Mouse (Mus musculus) gastrocnemius, adult 8-10 months (tissue): ENCODE measurements around the gene Stx4a. TPM values are rescaled to one million over a fixed set of nuclear protein-coding genes. Genes with fewer than 3 reads are reported as not detected.
"Not testable (repeated sequence)": the region's sequence is repeated elsewhere in the genome, so short reads cannot be mapped to it uniquely, and the experiment has no call there.

ENCODE experiments used
- DNase-seq, 2 experiments: peaks; one replicate each; pipeline ENCODE4 v3.0.0; 2022; ENCODE audit warnings: low spot score in 2 of 2
- total RNA-seq, 4 experiments: library from RNA; stranded (reverse); gene quantifications; 2 replicates each; pipeline ENCODE4 v1.2.4; 2022

Gene Stx4a
- total RNA-seq, 4 experiments from 2014 or later: 44.5 to 64.1 (median 50.8) TPM

DNA sequence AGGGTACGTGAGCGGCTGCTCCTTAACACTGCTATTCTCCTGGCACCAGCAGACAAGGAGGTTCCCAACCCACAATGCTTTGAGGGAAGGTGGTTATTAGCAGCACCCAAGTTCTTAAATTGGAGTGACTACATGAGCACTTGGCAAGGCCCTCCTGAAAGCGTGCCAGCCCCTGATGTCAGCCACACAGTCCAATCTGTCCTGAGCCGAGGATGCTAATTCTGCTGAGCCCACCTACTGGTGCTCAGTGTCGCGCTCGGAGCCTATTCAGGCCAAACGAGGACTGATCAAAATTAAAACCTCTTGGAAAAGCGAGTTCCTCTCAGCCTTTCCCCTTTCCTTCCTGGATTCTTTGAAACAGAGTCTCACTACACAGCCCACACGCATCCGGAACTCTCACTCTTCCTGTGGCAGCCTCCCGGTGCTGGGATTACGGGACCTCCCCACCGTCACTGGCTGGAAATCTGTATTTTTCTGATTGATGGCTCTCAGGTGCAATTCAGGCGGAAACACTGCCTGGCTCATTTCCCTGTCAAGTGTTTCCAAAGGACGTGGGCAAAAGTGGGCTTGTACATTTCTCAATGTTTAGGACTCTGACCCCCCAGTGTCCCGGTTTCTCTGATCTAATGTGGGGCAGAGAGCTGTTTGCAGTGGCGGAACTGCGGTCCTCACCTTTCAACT lies 9.7 kb upstream of the Stx4a start:
- DNase-seq: peak; percentile 80 to 85

DNA sequence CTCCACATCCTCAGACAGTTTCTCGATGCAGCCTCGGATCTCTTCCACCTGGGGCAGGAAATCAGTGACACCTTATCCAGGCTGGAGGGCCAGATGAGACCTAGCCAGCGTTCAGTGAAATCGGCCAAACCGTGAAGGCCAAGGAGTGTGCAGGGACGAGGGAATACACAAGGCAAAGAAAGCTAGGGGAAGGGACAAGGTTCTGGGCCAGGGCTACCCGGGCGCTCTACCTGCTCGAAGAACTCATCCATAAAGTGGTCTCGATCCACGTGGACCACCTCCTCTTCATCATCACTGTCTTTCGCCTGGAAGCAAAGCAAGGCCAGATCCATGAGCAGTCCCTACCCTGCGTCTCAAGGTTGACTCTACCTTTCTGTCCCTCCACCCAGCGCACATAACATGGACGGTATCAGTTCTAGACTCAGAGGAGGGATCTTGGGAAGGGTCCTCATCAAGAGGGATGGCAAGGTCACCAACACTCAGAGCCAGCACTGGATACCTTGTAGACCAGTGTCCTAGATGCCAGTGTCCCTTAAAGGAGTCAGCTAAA lies 8.9 kb upstream of the Stx4a start:
- no peak for DNase-seq

DNA sequence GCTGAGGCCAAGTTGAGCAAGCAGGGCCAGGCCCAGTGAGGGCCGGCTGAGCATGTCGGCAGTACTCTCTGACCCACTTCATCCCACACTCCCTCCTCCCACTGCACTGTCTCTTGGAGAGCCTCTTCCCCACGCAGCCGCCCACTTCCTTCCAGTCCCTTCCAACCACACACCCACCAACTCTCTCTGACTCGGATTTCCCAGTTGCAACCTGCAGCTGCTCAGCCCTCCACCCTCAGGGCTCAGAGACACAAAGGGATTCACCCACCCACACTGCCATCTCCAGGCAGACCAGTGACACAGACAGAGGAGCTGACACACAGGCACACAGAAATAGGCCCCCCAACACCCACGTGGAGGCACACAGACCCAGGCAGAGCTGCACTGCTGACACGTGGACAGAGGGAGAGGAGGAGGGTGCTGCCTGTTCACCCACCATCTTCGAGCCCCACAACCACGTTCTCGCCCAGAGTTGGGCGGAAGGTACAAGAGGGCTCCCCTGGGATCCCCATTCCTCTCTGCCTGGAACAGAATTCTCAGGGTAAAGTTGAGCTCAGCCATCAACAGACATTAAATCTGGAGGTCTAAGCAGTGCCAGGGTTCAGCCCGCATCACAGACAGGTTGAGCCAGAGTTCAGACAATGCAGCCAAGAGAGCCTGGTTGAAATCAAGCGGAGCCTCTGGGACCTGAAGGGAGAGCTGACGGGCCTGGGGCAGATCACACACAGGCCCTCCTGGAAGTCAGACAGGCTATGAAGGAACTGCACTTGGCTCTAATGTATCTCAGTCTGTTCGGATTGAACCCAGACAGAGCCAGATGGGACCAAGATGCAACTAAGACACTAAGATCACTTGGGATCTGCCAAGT lies 7.9 kb upstream of the Stx4a start:
- peak; percentile 43 to 50 for DNase-seq

DNA sequence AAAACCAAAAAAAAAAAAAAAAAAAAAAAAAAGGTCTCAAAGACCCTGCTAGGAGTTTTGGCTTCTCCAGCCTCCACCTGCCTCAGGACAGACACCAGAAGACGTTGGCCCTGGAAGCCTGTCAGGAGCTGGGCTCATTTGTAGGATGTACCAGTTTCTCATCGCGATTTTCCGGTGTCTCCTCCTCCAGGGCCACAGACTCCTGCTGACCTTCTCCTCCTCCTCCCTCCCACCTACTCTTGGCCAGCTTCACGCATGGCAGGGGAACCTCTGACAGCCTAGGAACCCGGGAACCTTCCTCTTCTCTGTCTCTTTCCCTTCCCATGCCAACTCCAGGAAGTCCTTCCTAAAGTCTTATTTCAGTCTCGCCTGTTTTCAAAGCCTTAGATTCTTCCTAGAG lies 7.0 kb upstream of the Stx4a start:
- DNase-seq: no peak

DNA sequence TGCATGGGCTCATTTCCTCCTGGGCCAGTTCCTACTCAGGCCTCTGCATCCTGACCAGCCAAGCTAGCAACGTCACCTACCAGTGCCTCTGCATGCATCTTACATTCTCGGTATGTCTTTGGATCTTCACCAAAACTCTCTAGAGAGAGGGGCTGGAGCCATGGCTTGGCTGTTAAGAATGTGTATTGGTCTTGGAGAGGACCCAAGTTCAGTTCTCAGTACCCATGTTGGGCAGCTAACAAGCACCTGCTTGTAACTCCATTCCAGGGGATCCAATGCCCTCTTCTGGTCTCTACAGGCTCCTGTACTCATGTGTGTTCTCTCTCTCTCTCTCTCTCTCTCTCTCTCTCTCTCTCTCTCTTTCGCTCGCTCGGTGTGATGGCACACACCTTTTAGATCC lies 6.3 kb upstream of the Stx4a start:
- DNase-seq: no peak

DNA sequence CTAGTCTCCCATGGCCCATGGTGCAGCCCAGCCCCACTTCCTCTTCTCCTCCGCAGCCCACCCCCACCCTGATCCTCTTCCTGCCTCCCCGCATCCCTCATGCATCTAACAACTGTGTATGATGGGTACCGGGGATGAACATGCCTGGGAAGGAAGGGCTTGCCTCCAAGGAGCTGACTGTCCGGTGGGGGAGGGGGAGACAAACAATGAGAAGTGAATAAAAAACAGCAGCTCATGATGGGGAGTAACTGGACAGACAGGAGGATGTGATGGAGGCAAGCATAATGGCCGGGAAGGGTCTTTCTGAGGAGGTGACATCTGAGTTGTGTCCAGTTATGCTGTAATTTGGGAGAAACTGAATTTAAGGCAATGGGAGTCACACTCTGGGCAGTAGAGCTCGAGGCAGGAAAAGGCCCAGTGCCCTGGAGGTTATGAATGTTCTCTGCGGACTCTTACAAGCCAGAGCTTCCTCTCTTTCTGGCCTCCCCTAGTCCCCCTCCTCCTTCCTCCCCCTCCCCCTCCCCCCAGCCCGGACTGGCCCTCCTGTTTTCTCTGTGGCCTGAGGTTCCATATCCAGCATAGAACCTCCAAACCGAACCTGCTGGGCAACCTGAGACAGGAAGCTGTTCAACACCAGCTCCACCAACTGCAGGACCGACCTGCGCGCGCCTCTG lies 3.1 kb upstream of the Stx4a start:
- no peak for DNase-seq

DNA sequence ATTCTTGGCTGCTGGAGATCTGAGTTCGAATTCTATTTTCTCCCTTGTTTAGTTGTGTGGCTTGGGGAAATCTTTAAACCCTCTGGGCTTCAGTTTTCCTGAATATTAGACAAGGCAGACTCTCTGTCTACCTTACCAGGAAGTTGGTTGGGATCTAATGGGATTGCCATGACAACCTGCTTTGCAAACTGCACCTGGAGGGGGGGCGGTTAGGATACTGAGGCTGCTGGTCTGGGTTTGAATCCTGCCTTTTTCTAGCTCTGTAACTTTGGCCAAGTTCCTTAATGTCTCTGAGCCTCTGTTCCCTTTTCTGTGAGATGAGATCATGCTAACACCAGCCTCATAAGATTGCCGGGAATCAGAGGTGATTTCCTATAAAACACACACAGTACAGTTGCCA lies 1.6 kb upstream of the Stx4a start:
- no peak for DNase-seq

DNA sequence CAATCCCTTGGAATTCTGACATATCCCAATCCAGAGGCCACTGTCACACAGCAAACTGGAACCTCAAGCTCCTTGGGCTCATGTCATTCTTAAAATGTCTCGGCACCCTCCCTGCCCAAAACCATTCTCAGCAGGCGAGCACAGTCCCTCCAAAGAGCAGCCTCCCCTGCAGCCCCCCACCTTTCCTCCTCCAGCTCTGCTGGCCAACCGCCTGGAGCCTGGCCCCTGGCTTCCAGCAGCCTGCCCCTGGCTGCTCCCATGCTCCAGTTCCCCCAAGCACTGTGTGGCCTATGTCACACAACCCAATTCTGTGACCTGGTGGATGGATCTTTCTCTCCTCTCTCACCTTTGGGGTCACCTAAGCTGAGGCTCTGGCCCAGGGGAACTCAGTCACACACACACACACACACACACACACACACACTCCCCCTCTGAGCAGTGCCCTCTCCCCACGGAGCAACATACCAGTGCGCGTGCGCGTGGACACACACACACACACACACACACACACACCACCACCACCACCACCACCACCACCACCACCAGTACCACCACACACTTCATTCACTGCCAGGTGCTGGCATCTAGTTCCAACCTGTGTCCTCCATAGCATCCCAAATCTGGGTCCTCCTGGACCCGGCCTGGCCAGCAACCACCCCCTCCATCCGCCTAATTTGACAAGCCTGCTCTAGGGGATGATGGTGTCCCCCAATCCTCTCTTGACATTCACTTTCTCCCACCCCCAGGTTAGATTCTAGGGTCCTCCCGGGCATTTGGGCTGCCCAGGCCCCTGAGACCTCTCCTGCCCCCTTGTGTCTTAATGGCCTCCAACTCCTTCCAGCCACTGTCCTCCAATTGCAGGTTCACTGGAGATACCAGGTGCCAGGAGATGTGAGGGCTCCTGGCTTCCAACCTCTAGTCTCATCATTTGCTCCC lies 590 bp upstream of the Stx4a start:
- no peak for DNase-seq

DNA sequence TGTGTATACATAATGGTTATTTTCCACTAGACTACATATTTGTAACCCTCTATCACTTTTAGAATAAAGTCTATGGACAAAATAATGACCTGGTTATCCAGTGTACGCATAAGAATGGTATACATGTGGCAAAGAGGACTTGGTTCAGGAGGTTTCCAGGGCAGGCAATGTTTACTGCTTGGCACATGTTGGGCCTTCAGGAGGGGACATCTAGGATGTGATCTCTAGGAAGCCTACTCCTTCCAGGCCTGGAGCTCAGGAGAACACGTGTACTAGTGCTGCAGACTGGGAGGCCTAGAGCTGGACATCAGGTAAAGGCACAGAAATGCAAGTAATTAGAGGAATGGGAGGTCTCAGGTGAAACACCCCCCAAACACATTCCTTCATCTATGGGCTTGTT lies 11.5 kb downstream of the Stx4a start:
- DNase-seq: no peak

DNA sequence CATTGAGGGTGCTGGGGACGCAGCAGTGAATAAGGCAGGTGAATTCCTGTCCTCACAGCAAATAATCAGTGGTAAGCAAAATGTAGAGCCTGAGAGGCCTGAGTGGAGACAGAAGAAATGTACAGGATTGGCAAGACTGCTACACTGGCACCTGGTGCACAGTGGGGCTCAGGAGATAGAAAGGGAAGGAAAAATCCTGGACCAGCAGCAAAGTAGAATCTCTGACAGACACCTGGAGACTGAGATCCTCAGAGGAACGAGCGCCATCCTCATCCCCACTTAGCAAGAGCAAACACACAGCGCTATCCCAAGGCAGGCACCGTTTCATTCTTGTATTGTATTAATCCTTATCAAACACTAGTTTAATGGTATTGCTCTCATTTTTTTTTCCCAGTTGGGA lies 13.4 kb downstream of the Stx4a start:
- DNase-seq: no peak

DNA sequence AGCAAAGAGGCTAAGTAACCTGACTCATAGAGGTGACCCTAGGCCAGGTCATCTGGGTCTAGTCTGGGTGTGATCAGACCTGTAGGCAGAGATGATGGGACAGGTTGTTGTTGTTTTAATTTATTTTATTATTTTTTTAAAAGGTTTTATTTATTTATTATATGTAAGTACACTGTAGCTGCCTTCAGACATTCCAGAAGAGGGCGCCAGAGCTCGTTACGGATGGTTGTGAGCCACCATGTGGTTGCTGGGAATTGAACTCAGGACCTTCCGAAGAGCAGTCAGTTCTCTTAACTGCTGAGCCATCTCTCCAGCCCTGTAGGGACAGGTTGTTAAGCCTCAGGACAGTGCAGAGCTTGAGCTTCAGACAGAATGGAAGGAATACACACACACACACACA lies 13.8 kb downstream of the Stx4a start:
- DNase-seq: not testable (repeated sequence)

DNA sequence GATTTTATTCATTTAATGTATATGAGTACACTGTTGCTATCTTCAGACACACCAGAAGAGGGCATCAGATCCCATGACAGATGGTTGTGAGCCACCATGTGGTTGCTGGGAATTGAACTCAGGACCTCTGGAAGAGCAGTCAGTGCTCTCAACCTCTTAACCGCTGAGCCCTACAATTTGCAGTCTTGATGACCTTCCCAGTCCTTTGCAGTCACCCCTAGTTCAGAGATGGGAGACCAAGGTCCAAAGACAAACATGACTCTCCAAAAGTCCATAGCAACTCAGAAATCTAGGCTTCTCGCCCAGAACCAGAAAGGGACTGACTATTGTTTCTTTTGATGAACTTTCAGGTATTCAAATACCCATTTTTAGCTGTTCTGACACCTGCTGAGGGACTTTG lies 15.9 kb downstream of the Stx4a start:
- DNase-seq: not testable (repeated sequence)

DNA sequence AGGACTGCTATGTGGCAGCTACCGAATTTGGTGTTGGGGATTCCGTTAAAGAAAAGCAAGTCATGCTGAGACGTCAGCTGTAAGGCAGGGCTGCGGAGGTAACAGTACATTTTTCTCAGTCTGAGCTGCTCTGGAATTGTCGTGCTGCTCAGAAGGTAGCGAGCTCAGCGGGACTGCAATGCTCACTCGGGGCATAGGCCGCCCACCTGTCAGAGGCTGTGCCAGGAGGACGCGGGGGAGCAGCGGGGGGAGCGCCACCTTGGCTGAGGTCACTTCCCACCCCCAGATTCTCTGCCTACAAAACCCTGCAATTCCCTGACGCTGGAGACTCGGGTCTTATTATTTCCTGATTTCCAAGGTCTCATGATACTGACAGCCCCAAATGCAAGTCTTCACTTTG lies 16.8 kb downstream of the Stx4a start:
- peak; percentile 28 to 30 for DNase-seq

DNA sequence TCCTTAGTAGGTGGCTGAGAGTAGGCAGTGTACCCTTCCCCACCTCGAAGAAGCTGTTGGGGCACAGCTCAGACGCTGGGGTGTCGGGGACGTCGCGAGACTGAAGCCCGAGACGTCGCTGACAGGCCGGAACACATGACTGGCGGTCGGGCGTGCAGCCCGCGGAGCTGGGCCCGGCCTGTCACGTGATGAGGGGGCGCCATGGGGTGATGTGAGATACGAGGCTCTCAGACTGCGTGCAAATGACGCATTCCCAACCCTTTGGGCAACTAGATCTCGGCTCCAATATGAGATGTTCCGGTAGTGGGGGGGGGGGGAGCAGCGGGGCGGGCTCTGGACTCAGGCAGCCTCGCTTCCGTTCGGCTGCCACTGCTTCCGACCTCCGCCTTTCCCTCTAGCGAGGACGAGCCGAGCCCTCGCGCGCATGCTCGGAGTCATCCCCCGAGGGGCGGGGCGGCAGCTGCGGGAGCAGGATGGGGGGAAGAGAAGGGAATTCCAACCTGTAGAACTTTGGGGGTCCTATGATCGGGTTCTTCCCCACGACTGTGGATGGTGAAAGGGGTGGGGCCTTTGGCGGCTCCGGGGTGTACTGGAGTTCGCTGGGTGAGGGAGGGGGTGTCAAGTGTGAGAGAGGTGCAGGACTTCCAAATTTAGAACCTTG lies 17.4 kb downstream of the Stx4a start:
- peak; percentile 93 to 94 for DNase-seq

DNA sequence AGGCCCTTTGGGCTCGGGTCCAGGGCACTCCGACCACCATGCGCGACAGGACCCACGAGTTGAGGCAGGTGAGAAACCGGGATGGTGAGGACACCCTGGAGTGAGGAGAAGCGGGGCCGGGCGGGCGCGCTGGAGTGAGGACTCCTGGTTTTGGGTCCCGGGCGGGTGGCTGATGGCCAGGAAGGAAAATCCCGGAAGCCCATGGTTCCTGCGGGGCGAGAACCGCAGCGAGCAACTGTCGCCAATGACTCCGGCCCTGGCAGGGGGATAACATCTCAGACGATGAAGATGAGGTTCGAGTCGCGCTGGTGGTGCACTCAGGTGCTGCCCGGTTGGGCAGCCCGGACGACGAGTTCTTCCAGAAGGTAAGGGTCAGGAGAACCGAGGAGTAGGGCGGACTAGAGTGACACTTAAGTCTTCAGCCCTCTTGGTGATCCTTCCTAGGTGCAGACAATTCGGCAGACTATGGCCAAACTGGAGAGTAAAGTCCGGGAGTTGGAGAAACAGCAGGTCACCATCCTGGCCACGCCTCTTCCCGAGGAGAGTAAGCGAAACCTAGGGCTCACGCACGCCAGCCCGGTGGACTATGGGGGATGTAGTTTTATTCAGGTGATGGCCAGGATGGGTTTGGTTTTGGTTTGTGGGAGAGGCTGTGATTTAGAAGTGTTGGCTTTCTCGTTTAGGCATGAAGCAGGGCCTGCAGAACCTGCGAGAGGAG lies 18.1 kb downstream of the Stx4a start:
- peak; percentile 63 to 79 for DNase-seq

DNA sequence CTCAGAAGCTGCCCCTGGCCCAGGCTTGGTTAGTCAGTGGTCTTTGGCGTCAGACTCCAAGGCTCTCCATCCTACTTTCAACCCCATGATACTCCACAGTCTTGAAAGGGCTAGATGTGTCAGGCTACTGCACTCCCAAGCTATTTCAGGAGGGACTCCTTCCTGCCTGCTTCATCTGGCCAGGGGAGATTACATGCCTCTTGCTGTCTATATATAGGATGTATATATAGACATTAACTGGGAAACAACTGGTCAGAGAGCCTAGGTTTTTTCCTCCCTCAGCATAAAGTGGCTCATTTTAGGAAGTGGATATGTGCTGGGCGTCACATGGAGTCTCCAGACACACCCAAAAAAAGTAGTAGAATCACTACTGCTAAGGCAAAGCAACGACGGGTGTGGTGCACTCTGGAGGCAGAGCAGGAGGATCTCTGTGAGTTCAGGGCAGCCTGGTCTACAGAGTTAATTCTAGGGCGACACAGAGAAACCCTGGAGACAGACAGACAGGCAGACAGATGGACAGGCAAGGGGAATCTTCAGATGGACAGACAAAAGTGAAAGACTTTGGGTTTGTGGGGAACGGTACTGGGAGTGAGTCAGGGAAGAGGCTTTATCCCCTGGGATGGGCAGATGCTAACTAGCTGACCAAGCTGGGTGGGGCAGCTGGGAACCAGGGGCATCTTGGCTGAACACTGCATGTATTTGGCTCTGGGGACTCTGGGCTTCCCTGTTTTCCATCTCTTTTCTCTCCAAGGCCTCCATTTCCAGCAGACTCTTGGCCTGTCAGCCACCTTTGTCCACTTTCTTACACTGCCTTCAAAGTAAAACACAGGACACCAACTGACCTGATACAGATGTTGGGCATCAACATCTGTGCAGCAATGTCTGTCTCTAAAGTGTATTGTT lies 26.1 kb downstream of the Stx4a start:
- no peak for DNase-seq

DNA sequence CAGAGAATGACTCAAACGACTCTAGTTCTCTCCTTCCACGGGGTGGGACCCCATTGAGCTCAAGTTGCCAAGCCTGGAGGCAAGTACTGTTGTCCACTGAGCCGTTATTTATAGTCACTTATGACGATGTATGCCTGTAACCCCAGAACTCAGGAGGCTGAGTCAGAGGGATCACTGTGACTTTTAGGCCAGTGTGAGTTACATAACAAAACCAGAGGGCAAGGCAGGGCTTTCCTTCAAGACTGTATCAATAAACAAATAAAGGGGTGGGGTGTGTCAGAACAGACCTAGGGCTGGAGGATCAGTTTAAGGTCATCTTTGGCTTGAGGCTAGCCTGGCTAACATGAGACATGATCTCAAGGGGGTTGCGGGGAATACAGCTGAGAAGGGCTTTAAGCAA lies 26.8 kb downstream of the Stx4a start:
- DNase-seq: peak in 1 of 2 experiments; percentile 30

DNA sequence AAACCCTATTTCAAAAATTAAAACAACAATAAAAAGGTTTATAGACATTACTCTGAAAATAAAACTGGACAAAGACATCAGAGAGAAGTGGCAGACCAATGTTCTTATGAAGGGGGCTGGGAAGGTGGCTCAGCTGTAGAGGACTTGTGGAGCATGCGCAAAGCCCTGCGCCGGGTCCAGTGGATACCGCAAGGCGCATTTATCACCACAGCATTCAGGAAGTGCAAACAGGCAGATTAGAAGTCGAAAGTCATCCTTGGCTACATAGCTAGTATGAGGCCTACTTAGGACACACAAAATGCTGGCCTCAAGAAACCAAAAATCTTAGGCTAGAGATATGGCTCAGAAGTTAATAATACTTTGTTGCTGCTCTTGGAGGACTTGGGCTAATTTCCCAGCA lies 34.2 kb downstream of the Stx4a start:
- DNase-seq: no peak

DNA sequence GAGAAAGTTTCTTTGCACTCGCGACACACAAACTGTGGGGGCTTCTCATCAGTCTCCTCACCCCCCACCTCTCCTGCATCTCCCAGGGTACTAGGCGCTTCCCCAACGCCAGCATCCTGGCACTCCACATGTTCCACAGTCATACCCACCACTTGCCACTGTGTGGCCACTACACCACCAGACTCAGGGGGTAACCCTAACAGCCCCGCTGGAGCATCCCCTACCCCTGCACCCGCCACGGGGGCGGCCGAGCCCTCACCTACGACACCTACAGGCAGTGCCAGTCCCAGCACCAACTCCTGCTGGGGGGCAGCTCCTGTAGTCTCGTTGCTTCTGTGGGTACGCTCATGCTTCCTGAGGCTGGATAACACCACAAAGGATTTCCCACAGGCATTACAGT lies 42.3 kb downstream of the Stx4a start:
- DNase-seq: no peak
